Mouse (Mus musculus) heart, adult 8-10 months (tissue): Measurements from ENCODE around the gene Srsf3. TPM values are rescaled to one million over a fixed set of nuclear protein-coding genes. Genes with fewer than 3 reads are reported as not detected.
"Not testable (repeated sequence)": the region's sequence is repeated elsewhere in the genome, so short reads cannot be mapped to it uniquely, and the experiment has no call there.

Experiments used
- DNase-seq: peaks from one replicate; pipeline ENCODE4 v3.0.0; 2022; ENCODE audit warnings: low spot score
- total RNA-seq, 4 experiments: library from RNA; stranded (reverse); gene quantifications; 2 replicates each; pipeline ENCODE4 v1.2.4; 2022

Srsf3 gene
- total RNA-seq, 4 experiments from 2014 or later, result 52.6 to 73.3 (median 70.5) TPM

GRCm38 (mm10) chr17:29063121-29063987, 30.9 kb downstream of the Srsf3 start:
- DNase-seq, result no peak

- no peak for DNase-seq
Measured at GRCm38 (mm10) chr17:29063988-29064285, 31.5 kb downstream of the Srsf3 start.

- DNase-seq, result no peak
Measured at GRCm38 (mm10) chr17:29065245-29065940, 33.0 kb downstream of the Srsf3 start.

GRCm38 (mm10) chr17:29065971-29066370, 33.5 kb downstream of the Srsf3 start:
- DNase-seq, result no peak

GRCm38 (mm10) chr17:29067416-29067815, 35.0 kb downstream of the Srsf3 start:
- not testable (repeated sequence) for DNase-seq

GRCm38 (mm10) chr17:29067847-29068246, 35.4 kb downstream of the Srsf3 start:
- DNase-seq, result no peak

- DNase-seq, result no peak
Measured at GRCm38 (mm10) chr17:29069063-29069462, 36.6 kb downstream of the Srsf3 start.

- DNase-seq, result no peak
Measured at GRCm38 (mm10) chr17:29071820-29072219, 39.4 kb downstream of the Srsf3 start.

GRCm38 (mm10) chr17:29072701-29073307, 40.4 kb downstream of the Srsf3 start:
- no peak for DNase-seq

- DNase-seq, result no peak
Measured at GRCm38 (mm10) chr17:29073313-29073712, 40.9 kb downstream of the Srsf3 start.

GRCm38 (mm10) chr17:29074085-29074484, 41.7 kb downstream of the Srsf3 start:
- no peak for DNase-seq

GRCm38 (mm10) chr17:29076235-29076634, 43.8 kb downstream of the Srsf3 start:
- DNase-seq, result no peak

- DNase-seq, result no peak
Measured at GRCm38 (mm10) chr17:29077786-29078509, 45.5 kb downstream of the Srsf3 start.

- peak; percentile 81 for DNase-seq
Measured at GRCm38 (mm10) chr17:29078519-29079383, 46.3 kb downstream of the Srsf3 start.

- no peak for DNase-seq
Measured at GRCm38 (mm10) chr17:29080758-29081617, 48.6 kb downstream of the Srsf3 start.

GRCm38 (mm10) chr17:29081618-29082381, 49.4 kb downstream of the Srsf3 start:
- DNase-seq, result no peak

- DNase-seq, result no peak
Measured at GRCm38 (mm10) chr17:29083586-29083985, 51.2 kb downstream of the Srsf3 start.

- DNase-seq, result no peak
Measured at GRCm38 (mm10) chr17:29084656-29085055, 52.2 kb downstream of the Srsf3 start.

GRCm38 (mm10) chr17:29085266-29085665, 52.8 kb downstream of the Srsf3 start:
- DNase-seq, result no peak
